ENCODE assay signal across 11 mouse cellular contexts in the genomic region with DNA sequence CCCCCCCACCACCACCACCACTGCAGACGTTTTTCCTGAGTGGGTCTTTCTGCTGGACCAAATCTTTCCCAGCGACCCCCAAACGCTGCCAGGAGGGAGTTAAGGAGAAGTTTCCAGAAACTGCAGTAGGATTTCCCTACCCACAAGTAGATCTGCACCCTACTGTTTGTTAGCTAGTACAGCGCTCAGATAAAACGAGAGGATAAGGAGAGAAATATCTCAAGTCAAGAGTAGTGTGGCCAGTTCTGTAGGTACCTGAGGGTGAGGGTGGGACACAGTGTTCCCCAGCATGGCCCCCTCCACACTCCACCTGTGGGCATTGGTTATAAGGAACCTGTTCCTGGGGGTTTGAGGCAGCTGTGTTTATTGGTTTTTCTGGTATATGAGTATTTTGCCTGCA. TPM values are rescaled to one million over a fixed set of nuclear protein-coding genes. Genes with fewer than 3 reads are reported as not detected.
DNase-seq lines count a peak whose midpoint lies in the region; ATAC-seq lines count a peak whose summit lies in the region.
"Had no signal": no experiment of that assay in that cellular context is flagged by ENCODE, and none has a peak within 500 bp of the region (broad histone marks: within the 10 kb centered on the region; RNA-seq: fewer than 3 reads in every experiment).

No protein-coding gene starts in this region.

- no peaks in the 10 kb centered on the region for H3K36me3 ChIP-seq in heart, embryonic 14.5 days (ENCODE audit: control insufficient read depth, insufficient read depth, low read length)
- H3K36me3 ChIP-seq in hindbrain, embryonic 12.5 days: no peaks in the 10 kb centered on the region
- H3K36me3 ChIP-seq in midbrain, embryonic 13.5 days: no peaks in the 10 kb centered on the region

- no peak overlapping the region for H3K27ac ChIP-seq in heart, embryonic 14.5 days (replicated peaks in 1 of 2; ENCODE audit: control insufficient read depth in 1 of 2, insufficient read depth in 1 of 2, low read depth in 2 of 2, low read length in 2 of 2)
- no peak overlapping the region for H3K27ac ChIP-seq in hindbrain, embryonic 12.5 days
- H3K27ac ChIP-seq in midbrain, embryonic 13.5 days: no peak overlapping the region

- DNase-seq in heart, postnatal 25 days (ENCODE audit: low spot score): no peak
- DNase-seq in R1 (ENCODE audit: low read depth, low spot score): peak; percentile 16
- DNase-seq in right cerebral cortex, postnatal 14 days: no peak
- no peak for DNase-seq in urinary bladder, postnatal 25 days (ENCODE audit: low spot score)
- DNase-seq in right cerebral cortex, postnatal 25 days: no peak

- H3K9ac ChIP-seq in heart, embryonic 14.5 days (ENCODE audit: low read length): no peak overlapping the region
- no peak overlapping the region for H3K9ac ChIP-seq in hindbrain, embryonic 12.5 days
- no peak overlapping the region for H3K9ac ChIP-seq in midbrain, embryonic 13.5 days (replicated peaks)

- peaks cover 6% of the 10 kb centered on the region; the same call in 1 of the 2 replicates for H3K9me3 ChIP-seq in heart, embryonic 14.5 days (ENCODE audit: control insufficient read depth, low read length)
- no peaks in the 10 kb centered on the region for H3K9me3 ChIP-seq in hindbrain, embryonic 12.5 days (replicated peaks)
- H3K9me3 ChIP-seq in midbrain, embryonic 13.5 days: no peaks in the 10 kb centered on the region

- peaks cover 48% of the 10 kb centered on the region for H3K27me3 ChIP-seq in heart, embryonic 14.5 days (ENCODE audit: control insufficient read depth, insufficient read depth, low read length)
- peaks cover 43% of the 10 kb centered on the region for H3K27me3 ChIP-seq in hindbrain, embryonic 12.5 days
- peaks cover 39% of the 10 kb centered on the region for H3K27me3 ChIP-seq in midbrain, embryonic 13.5 days

- intact Hi-C loops in heart, postnatal 25 days (cut with DNase I): no loop called here

- peak overlapping the region; percentile 52 to 66; a peak in 2 of 4 replicates for H3K4me3 ChIP-seq in heart, embryonic 14.5 days (ENCODE audit: control insufficient read depth in 1 of 2, insufficient read depth in 1 of 2, low read depth in 1 of 2, low read length in 2 of 2)
- H3K4me3 ChIP-seq in hindbrain, embryonic 12.5 days: peak overlapping the region; percentile 71; the same call in 1 of the 2 replicates
- peak overlapping the region; percentile 75 for H3K4me3 ChIP-seq in midbrain, embryonic 13.5 days (replicated peaks)

- WGBS in heart, embryonic 14.5 days: 20% methylated on average over 5 of the region's 5 CpGs
- 33% methylated on average over 5 of the region's 5 CpGs for WGBS in hindbrain, embryonic 12.5 days
- WGBS in midbrain, embryonic 13.5 days: 15% methylated on average over 5 of the region's 5 CpGs

- H3K4me1 ChIP-seq in heart, embryonic 14.5 days (ENCODE audit: control insufficient read depth in 2 of 2, insufficient read depth in 2 of 2, low read length in 2 of 2): peaks cover 4 to 12% of the 10 kb centered on the region in 2 experiments; a peak in 3 of 4 replicates
- peaks cover 12% of the 10 kb centered on the region for H3K4me1 ChIP-seq in hindbrain, embryonic 12.5 days
- H3K4me1 ChIP-seq in midbrain, embryonic 13.5 days (replicated peaks): peaks cover 13% of the 10 kb centered on the region

- peak overlapping the region; percentile 100 for H3K4me2 ChIP-seq in heart, embryonic 14.5 days (ENCODE audit: low read length)
- peak overlapping the region; percentile 88 for H3K4me2 ChIP-seq in hindbrain, embryonic 12.5 days (replicated peaks)
- peak overlapping the region; percentile 98 for H3K4me2 ChIP-seq in midbrain, embryonic 13.5 days (replicated peaks)

- no peak for ATAC-seq in heart, embryonic 14.5 days (ENCODE audit: insufficient number of reproducible peaks, insufficient read depth, low FRiP score, low read depth)
- no peak for ATAC-seq in hindbrain, embryonic 12.5 days (ENCODE audit: low FRiP score)
- ATAC-seq in midbrain, embryonic 13.5 days: peak; percentile 31; the same call in 1 of the 2 replicates

RNA-seq across cellular contexts. Expression of a gene that starts 1.2 kb away (rescaled TPM):
- polyA plus RNA-seq in heart, embryonic 14.5 days (2014; fragmentation: Nextera tagmentation; extraction: Ambion mirVana): not detected in 2 replicates
- total RNA-seq in heart, postnatal 25 days (2021): not detected
- not detected in 2 replicates for polyA plus RNA-seq in hindbrain, embryonic 12.5 days (2016; fragmentation: Nextera tagmentation; extraction: Ambion mirVana)
- polyA plus RNA-seq in midbrain, embryonic 13.5 days (2015; fragmentation: Nextera tagmentation; extraction: Ambion mirVana): not detected in 2 replicates
- total RNA-seq: adrenal gland, postnatal 14 days; granulocyte monocyte progenitor cell, adult 5-6 weeks had no signal

RNA-seq across cellular contexts. Expression of a gene that starts 40.8 kb away (rescaled TPM):
- not detected in 2 replicates for polyA plus RNA-seq in heart, embryonic 14.5 days (2014; fragmentation: Nextera tagmentation; extraction: Ambion mirVana)
- total RNA-seq in heart, postnatal 25 days (2021): not detected
- polyA plus RNA-seq in hindbrain, embryonic 12.5 days (2016; fragmentation: Nextera tagmentation; extraction: Ambion mirVana): 1.4 and 3.5 TPM in 2 replicates
- polyA plus RNA-seq in midbrain, embryonic 13.5 days (2015; fragmentation: Nextera tagmentation; extraction: Ambion mirVana): not detected in 2 replicates
- total RNA-seq: adrenal gland, postnatal 14 days; granulocyte monocyte progenitor cell, adult 5-6 weeks; layer of hippocampus, postnatal 14 days had no signal
